Mouse (Mus musculus) layer of hippocampus, postnatal 10 days (tissue): ENCODE measurements around the gene Lipa. TPM values are rescaled to one million over a fixed set of nuclear protein-coding genes. Genes with fewer than 3 reads are reported as not detected.

Experiments used
- DNase-seq, 2 experiments: peaks; one replicate each; pipeline ENCODE4 v3.0.0; 2021; ENCODE audit warnings: low spot score in 2 of 2
- total RNA-seq, 2 experiments: library from RNA; stranded (reverse); gene quantifications; 2 replicates each; pipeline ENCODE4 v1.2.3; 2021

Lipa gene
- total RNA-seq, 2 experiments from 2014 or later = 13.8 to 14.2 TPM

DNA sequence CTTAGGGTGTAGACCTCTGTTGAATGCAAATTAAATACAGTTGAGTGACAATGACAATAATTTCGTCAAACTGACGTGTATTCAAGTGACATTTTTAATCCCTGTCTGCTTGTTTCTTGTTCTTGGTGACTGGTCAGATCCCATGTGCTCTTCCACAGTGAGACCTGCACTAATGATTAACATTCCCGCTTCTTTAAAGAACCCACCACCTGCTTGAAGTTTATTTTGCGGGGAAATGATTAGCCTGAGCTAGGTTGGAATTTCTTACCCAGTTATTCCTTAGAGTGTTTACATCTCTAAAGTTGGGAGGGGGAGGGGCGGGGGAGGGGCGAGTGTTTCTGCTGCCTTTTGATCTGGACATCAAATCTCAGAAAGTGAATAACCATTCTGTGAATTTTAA, 59.1 kb downstream of the Lipa start:
- DNase-seq = no peak

DNA sequence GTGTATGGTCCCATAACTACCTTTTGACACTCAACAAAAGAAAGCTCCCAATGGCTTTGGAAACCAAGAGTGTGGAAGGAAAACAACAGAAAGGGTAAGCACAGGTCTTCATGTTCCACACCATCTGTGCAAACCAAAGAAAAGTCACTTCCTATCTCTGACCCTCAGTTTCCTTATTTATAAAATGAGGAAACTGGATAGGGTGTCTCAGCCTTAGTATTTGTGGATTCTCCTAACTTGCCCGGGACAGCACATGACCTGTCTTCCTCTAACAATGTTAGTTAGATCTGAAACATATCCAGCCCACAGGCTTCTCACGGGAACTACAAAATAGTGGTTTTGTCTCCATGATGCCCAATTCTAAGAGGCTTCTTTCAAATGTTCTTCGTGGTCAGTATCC, 62.8 kb downstream of the Lipa start:
- DNase-seq = no peak

DNA sequence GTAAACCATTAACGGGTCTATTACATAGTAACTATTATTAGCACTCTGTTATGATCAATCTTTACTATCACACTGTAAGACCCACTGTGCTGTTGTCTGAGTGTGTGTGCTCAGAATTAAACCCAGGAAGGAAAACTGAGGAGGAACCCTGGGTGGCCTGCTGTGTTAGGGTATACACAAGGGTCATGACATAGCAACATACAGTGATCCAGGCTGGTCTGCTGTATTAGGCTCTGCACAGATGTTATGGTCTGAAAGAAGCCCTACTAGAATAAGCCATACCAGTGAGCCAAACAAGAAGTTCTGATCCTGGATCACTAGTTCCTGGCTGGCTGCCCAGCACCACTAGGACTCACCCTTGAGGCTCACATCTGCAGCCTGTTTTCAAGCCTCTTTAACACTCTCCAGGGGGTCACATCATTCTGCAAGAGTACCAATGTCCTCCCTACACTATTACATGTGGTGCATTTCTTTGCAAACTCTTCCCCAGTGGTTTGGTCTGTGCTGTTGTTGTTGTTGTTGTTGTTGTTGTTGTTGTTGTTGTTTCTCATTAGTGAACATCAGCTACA, 65.7 kb downstream of the Lipa start:
- DNase-seq = no peak

GRCm38 (mm10) chr19:34450784-34451370, 76.4 kb downstream of the Lipa start:
- DNase-seq = no peak

DNA sequence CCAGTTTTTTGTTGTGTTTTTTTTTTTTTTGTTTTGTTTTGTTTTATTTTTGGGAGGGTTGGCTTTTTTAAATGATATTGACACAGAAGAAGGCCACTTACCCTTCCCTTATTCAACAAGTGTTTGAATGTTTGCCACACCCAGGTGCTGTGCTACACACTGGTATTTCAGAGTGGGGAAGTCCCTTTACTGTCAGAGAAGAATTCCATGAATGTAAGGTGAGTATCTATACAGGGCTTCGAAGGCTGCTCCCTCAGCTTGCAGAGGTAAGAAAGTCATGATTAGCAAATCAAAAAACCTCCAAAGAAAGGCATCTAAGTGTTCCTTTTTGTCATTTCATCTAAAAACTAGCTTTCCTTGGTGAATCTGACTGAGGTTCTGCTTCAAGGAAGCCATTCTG, 78.4 kb downstream of the Lipa start:
- no peak for DNase-seq

DNA sequence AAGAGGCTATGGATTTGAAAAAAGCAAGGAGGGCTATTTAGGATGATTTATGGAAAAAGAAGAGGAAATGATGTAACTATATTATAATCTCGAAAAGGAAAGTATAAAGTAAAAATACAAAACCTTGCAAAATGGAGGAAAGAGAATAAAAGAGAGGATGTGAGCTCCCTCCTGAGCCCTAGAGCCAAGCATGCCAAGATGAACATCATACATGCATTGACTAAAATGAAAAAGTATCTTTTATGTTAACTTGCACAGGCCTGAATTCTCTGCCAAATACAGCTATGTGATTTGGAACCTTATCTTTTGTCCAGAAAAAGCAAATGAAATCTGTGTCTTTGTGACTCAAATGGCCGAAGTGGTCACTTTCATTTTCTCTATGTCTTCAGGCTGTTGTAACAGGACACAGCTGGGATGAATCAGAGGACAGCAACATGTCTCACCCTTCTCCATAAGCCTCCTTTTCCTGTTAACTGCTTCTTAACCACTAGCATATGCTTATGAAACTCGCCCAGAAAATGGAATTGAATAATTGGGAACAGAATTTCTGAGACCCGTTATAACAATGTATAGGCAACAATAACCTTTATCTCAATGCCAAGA, 81.8 kb downstream of the Lipa start:
- no peak for DNase-seq

- DNase-seq = no peak
Observed at GRCm38 (mm10) chr19:34444785-34445184, 82.5 kb downstream of the Lipa start.

Other genes with a start within 250 kb of the Lipa start
- gene Fas, start 236.8 kb downstream of the Lipa start, total RNA-seq = 1 to 10 TPM in 1 of 2 experiments, not detected in 1; 1.2 TPM
- gene Ch25h, start 52.3 kb downstream of the Lipa start, total RNA-seq = under 1 TPM; 0.47 to 0.53 TPM
- gene Ifit2, start 23.2 kb upstream of the Lipa start, total RNA-seq = 1 to 10 TPM; 4.0 to 4.2 TPM
- gene Ifit3, start 56.1 kb upstream of the Lipa start, total RNA-seq = 1 to 10 TPM in 1 of 2 experiments, under 1 TPM in 1; 0.66 to 1.3 TPM
- 1 to 10 TPM; 1.1 to 1.4 TPM for gene Ifit1bl1, start 74.5 kb upstream of the Lipa start, total RNA-seq
- under 1 TPM; 0.27 to 0.48 TPM for gene Ifit3b, start 80.5 kb upstream of the Lipa start, total RNA-seq
- gene Ifit1bl2, start 113.3 kb upstream of the Lipa start, total RNA-seq = under 1 TPM; 0.22 to 0.27 TPM
- gene Ifit1, start 113.4 kb upstream of the Lipa start, total RNA-seq = under 1 TPM; 0.11 to 0.14 TPM
- 1 to 10 TPM; 2.5 to 3.0 TPM for gene Slc16a12, start 219.8 kb upstream of the Lipa start, total RNA-seq